ENCODE assay signal across 8 mouse cellular contexts in the genomic region with DNA sequence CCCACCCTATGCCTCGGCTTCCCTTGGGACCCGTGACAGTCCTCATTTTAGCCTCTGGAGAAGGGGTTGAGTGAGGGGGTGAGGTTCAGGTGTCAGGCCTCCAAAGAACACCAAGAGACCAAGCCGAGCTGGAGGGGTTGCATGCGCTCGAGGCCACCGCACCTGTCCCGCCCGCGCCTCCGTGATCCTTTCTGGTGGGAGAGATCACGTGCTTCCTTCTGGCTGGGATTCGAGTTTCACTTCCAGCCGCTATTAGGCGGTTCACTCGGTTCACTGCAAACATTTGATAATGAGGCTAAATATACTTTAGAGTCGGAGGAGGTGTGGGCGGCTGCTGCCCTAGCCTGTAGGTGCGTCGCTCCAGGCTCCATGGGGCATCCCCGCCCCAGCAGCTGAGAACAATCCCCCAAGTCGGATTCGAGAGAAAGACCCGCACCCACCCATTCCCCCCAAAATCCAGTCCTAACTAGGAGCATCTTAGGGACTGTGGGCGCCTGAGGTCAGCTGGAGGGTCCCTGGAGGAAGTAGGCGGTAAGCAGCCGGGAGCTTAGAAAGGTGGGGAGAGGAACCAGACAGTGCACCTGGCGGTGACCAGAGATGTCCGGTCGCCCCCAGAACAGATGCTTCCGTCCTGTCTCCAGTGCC. TPM values are rescaled to one million over a fixed set of nuclear protein-coding genes. Genes with fewer than 3 reads are reported as not detected.
A peak's percentile ranks its signal among the peaks of the same experiment; 100 is the strongest.
DNase-seq lines count a peak whose midpoint lies in the region; ATAC-seq and TF ChIP-seq lines count a peak whose summit lies in the region.

No protein-coding gene starts in this region.

- TF ChIP-seq CTCF in left cerebral cortex, adult 2 months (IDR thresholded peaks at IDR 0.05): no peak
- no peak for TF ChIP-seq CTCF in heart, postnatal 0 days (IDR thresholded peaks at IDR 0.05; ENCODE audit: low read depth)

- H3K9ac ChIP-seq in heart, postnatal 0 days (replicated peaks; ENCODE audit: low read depth, low read length): peak overlapping the region; percentile 82
- no peak overlapping the region for H3K9ac ChIP-seq in stomach, embryonic 14.5 days (replicated peaks; ENCODE audit: low read depth, low read length)

- DNase-seq in left cerebral cortex, adult 2 months (ENCODE audit: extremely low spot score in 1 of 2, low spot score in 2 of 2): peak; percentile 33 to 62
- DNase-seq in left cerebral cortex, adult 11 months (ENCODE audit: low spot score): no peak
- peak; percentile 61 for DNase-seq in embryonic facial prominence, embryonic 10.5 days (ENCODE audit: low spot score)
- peak; percentile 92 for DNase-seq in heart, postnatal 0 days (ENCODE audit: low spot score)
- DNase-seq in kidney, postnatal 14 days: peak; percentile 64
- DNase-seq in lung, postnatal 36 days: peak; percentile 69
- DNase-seq in thymus, adult 18-20 months: no peak

- H3K9me3 ChIP-seq in embryonic facial prominence, embryonic 10.5 days: peaks cover 11% of the 10 kb centered on the region; the same call in 1 of the 2 replicates
- H3K9me3 ChIP-seq in heart, postnatal 0 days (replicated peaks; ENCODE audit: control insufficient read depth, low read length): peaks cover 4% of the 10 kb centered on the region; the same call in 1 of the 2 replicates
- no peaks in the 10 kb centered on the region for H3K9me3 ChIP-seq in stomach, embryonic 14.5 days (ENCODE audit: control insufficient read depth, low read depth, low read length)

- H3K36me3 ChIP-seq in embryonic facial prominence, embryonic 10.5 days (replicated peaks): no peaks in the 10 kb centered on the region
- no peaks in the 10 kb centered on the region for H3K36me3 ChIP-seq in heart, postnatal 0 days (replicated peaks; ENCODE audit: control insufficient read depth, insufficient read depth, low read length)
- no peaks in the 10 kb centered on the region for H3K36me3 ChIP-seq in stomach, embryonic 14.5 days (ENCODE audit: control insufficient read depth, insufficient read depth, low read length)

- peak; percentile 47 for ATAC-seq in heart, postnatal 0 days (ENCODE audit: insufficient read depth, low read depth)
- no peak for ATAC-seq in stomach, embryonic 14.5 days (ENCODE audit: insufficient number of reproducible peaks, insufficient read depth, low FRiP score, low read depth)

- intact Hi-C loops in left cerebral cortex, adult 2 months (cut with DNase I): loop anchor here (2.0 to 5.0 kb wide), 2 partner anchors 141 to 179 kb away; no protein-coding TSS in a partner anchor

- peak overlapping the region; percentile 29 for H3K4me3 ChIP-seq in left cerebral cortex, adult 2 months
- H3K4me3 ChIP-seq in embryonic facial prominence, embryonic 10.5 days: peak overlapping the region; percentile 80
- H3K4me3 ChIP-seq in heart, postnatal 0 days (ENCODE audit: low read depth, low read length): peak overlapping the region; percentile 59
- H3K4me3 ChIP-seq in stomach, embryonic 14.5 days (ENCODE audit: low read depth, low read length): peak overlapping the region; percentile 20

- peaks cover 82% of the 10 kb centered on the region for H3K27me3 ChIP-seq in embryonic facial prominence, embryonic 10.5 days (replicated peaks; ENCODE audit: low read depth, poor library complexity, severe bottlenecking)
- peaks cover 29% of the 10 kb centered on the region for H3K27me3 ChIP-seq in heart, postnatal 0 days (ENCODE audit: control insufficient read depth, insufficient read depth, low read length)
- H3K27me3 ChIP-seq in stomach, embryonic 14.5 days (ENCODE audit: control insufficient read depth, insufficient read depth, low read length): peaks cover 18% of the 10 kb centered on the region

- WGBS in embryonic facial prominence, embryonic 10.5 days: 1% methylated on average over 30 of the region's 30 CpGs
- WGBS in heart, postnatal 0 days: under 1% methylated on average over 30 of the region's 30 CpGs
- 1% methylated on average over 30 of the region's 30 CpGs for WGBS in stomach, embryonic 14.5 days

- H3K27ac ChIP-seq in left cerebral cortex, adult 2 months: no peak overlapping the region
- H3K27ac ChIP-seq in embryonic facial prominence, embryonic 10.5 days (replicated peaks): peak overlapping the region; percentile 85; the same call in 1 of the 2 replicates
- peak overlapping the region; percentile 95 for H3K27ac ChIP-seq in heart, postnatal 0 days (ENCODE audit: low read depth)
- H3K27ac ChIP-seq in stomach, embryonic 14.5 days (ENCODE audit: low read length): no peak overlapping the region

- TF ChIP-seq EP300 in heart, postnatal 0 days (IDR thresholded peaks at IDR 0.05; ENCODE audit: low read depth): 0 out of 2 replicates have a peak, but pooled peaks have one; percentile 31

- H3K4me2 ChIP-seq in heart, postnatal 0 days (ENCODE audit: low read depth, low read length): peak overlapping the region; percentile 79
- peak overlapping the region; percentile 94 for H3K4me2 ChIP-seq in stomach, embryonic 14.5 days (replicated peaks; ENCODE audit: low read depth, low read length)

- H3K4me1 ChIP-seq in embryonic facial prominence, embryonic 10.5 days: peaks cover 64% of the 10 kb centered on the region
- H3K4me1 ChIP-seq in heart, postnatal 0 days (ENCODE audit: control insufficient read depth, insufficient read depth): peaks cover 29% of the 10 kb centered on the region
- peaks cover 37% of the 10 kb centered on the region; the same call in 1 of the 2 replicates for H3K4me1 ChIP-seq in stomach, embryonic 14.5 days (ENCODE audit: control insufficient read depth, insufficient read depth, low read length)

RNA-seq across cellular contexts. Expression of a gene that starts 0.9 kb away (rescaled TPM):
- 10 to 100 TPM; 52.1 to 53.0 TPM for total RNA-seq in left cerebral cortex, adult 2 months (2021)
- 30.8 and 33.5 TPM in 2 replicates for polyA plus RNA-seq in embryonic facial prominence, embryonic 10.5 days (2016; fragmentation: Nextera tagmentation; extraction: Ambion mirVana)
- total RNA-seq in heart, postnatal 0 days (2014; rRNA removed; ENCODE audit: low replicate concordance): 60.5 and 78.0 TPM in 2 replicates
- polyA plus RNA-seq in heart, postnatal 0 days (2015; fragmentation: Nextera tagmentation; extraction: Ambion mirVana): 47.2 and 49.6 TPM in 2 replicates
- 61.2 and 66.6 TPM in 2 replicates for polyA plus RNA-seq in stomach, embryonic 14.5 days (2014; fragmentation: Nextera tagmentation; extraction: Ambion mirVana)

Comparison
In these comparisons a context has a peak if more than half of its experiments do, and no peak if none do; other contexts are left out.
1. DNase-seq: peak in left cerebral cortex, adult 2 months (2 of 2), embryonic facial prominence, embryonic 10.5 days (single experiment), heart, postnatal 0 days (single experiment), kidney, postnatal 14 days (single experiment) and lung, postnatal 36 days (single experiment); none in left cerebral cortex, adult 11 months (single experiment) and thymus, adult 18-20 months (0 of 2).
2. H3K27ac ChIP-seq: peak in embryonic facial prominence, embryonic 10.5 days (single experiment) and heart, postnatal 0 days (single experiment); none in left cerebral cortex, adult 2 months (single experiment) and stomach, embryonic 14.5 days (single experiment).
3. H3K4me3 ChIP-seq: peak in every context shown above with its lines; median percentile 80 in embryonic facial prominence, embryonic 10.5 days; 59 in heart, postnatal 0 days; 29 in left cerebral cortex, adult 2 months; 20 in stomach, embryonic 14.5 days.